Mouse (Mus musculus): ENCODE measurements around the gene Dtx2. TPM values are rescaled to one million over a fixed set of nuclear protein-coding genes. Genes with fewer than 3 reads are reported as not detected.

The Dtx2 gene
- total and polyA plus RNA-seq, 2 experiments from 2014 or later, result 14.6 to 27.4 TPM

DNA sequence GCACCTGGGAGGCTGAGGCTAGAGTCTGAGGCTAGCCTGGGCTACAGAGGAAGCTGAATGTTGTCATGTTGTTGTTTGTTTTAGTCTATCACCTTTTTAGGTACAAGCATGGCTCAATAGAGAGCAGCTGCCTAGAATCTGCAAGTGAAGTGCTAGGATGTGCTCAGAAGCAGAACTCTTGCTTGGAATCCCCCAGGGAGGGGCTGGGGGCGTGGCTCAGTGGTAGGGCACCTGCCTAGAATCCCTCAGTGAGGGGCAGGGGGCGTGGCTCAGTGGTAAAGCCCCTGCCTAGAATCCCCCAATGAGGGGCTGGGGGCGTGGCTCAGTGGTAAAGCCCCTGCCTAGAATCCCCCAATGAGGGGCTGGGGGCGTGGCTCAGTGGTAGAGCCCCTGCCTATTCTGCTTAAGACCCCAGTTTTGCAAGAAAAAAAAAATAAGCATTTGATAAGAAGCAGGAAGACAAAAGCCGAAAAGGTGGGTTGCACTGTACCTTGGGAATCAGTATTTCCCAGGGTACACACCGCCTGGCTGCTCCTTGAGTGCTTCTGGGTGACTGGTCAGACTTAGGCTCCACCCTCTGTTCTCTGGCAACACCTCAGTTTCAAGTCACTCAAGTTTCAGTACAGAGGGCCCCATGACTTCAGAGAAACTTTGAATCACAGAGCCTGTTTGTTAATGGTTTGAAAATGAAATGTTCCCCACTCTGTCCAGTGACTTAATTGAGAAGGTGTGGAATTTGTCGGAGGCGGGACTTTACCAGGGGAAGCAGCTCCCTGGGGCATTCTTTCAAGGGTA is 58.5 kb downstream of the Dtx2 start:
- Histone ChIP-seq H3K27me3 (ENCODE audit: control insufficient read depth, insufficient read depth, low read length) (peaks cover 3% of the 10 kb centered on the region; the same call in 1 of the 2 replicates), H3K4me2 (ENCODE audit: low read depth, low read length) (no peak overlapping the region), H3K4me1 (ENCODE audit: control insufficient read depth, insufficient read depth) (peaks cover 7% of the 10 kb centered on the region; the same call in 1 of the 2 replicates), H3K9ac (replicated peaks; ENCODE audit: low read depth, low read length) (no peak overlapping the region), H3K4me3 (ENCODE audit: low read depth, low read length) (no peak overlapping the region), H3K36me3 (replicated peaks; ENCODE audit: control insufficient read depth, insufficient read depth, low read length) (no peaks in the 10 kb centered on the region), H3K27ac (ENCODE audit: low read depth) (no peak overlapping the region), H3K9me3 (replicated peaks; ENCODE audit: control insufficient read depth, low read length) (no peaks in the 10 kb centered on the region)
- TF ChIP-seq EP300 (IDR thresholded peaks at IDR 0.05; ENCODE audit: low read depth) (no peak), CTCF (IDR thresholded peaks at IDR 0.05; ENCODE audit: low read depth) (no peak)
- DNase-seq (ENCODE audit: low spot score) (no peak), ATAC-seq (ENCODE audit: insufficient read depth, low read depth) (no peak)
- WGBS, result 78% methylated on average over 8 of the region's 8 CpGs

GRCm38 (mm10) chr5:136054301-136055077 is 59.9 kb downstream of the Dtx2 start, which contains the start of gene Upk3bl:
Upk3bl (plus strand) TSS chr5:136054492.
- WGBS, result 88% methylated on average over 11 of the region's 11 CpGs

GRCm38 (mm10) chr5:136056062-136056461 is 61.5 kb downstream of the Dtx2 start:
- TF ChIP-seq EP300 (IDR thresholded peaks at IDR 0.05; ENCODE audit: low read depth), result no peak

More at GRCm38 (mm10) chr5:136054301-136055077, 59.9 kb downstream of the Dtx2 start, which contains the start of gene Upk3bl:
- no peak for ATAC-seq (ENCODE audit: insufficient read depth, low read depth)
- H3K4me2 ChIP-seq (ENCODE audit: low read depth, low read length), result no peak within 1 kb of the TSS
- H3K4me3 ChIP-seq (ENCODE audit: low read depth, low read length), result no peak within 1 kb of the TSS
- H3K27me3 ChIP-seq (ENCODE audit: control insufficient read depth, insufficient read depth, low read length), result peaks cover 6% of the 10 kb centered on the region; the same call in 1 of the 2 replicates
- no peaks in the 10 kb centered on the region for H3K9me3 ChIP-seq (replicated peaks; ENCODE audit: control insufficient read depth, low read length)
- H3K9ac ChIP-seq (replicated peaks; ENCODE audit: low read depth, low read length), result no peak within 1 kb of the TSS
- TF ChIP-seq EP300 (IDR thresholded peaks at IDR 0.05; ENCODE audit: low read depth), result no peak
- no peak for TF ChIP-seq CTCF (IDR thresholded peaks at IDR 0.05; ENCODE audit: low read depth)
- no peak within 1 kb of the TSS for H3K27ac ChIP-seq (ENCODE audit: low read depth)
- peaks cover 7% of the 10 kb centered on the region; the same call in 1 of the 2 replicates for H3K4me1 ChIP-seq (ENCODE audit: control insufficient read depth, insufficient read depth)
- DNase-seq (ENCODE audit: low spot score), result no peak
- no peaks in the 10 kb centered on the region for H3K36me3 ChIP-seq (replicated peaks; ENCODE audit: control insufficient read depth, insufficient read depth, low read length)

DNA sequence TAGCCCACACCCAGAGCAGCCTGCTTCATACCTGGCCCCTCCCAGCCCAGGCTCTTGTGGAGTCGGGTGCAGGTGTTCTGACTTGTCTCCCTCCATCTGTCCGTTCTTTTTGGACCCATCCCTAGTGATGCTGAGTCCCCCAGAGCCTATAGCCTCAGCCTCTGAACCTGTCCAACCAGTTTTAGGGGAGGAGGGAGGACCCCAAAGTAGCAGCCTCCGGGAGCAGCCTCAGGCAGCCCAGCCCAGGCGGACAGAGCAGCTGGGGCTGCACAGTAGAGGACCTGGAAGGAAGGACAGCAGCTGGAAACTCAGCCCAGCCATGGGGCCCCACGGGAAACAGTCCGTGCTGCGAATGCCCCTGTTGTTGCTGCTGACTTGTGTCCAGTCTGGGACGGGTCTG is 62.5 kb downstream of the Dtx2 start:
- TF ChIP-seq EP300 (IDR thresholded peaks at IDR 0.05; ENCODE audit: low read depth) (no peak), CTCF (IDR thresholded peaks at IDR 0.05; ENCODE audit: low read depth) (no peak)
- ATAC-seq (ENCODE audit: insufficient read depth, low read depth), result no peak
- no peaks in the 10 kb centered on the region for H3K9me3 ChIP-seq (replicated peaks; ENCODE audit: control insufficient read depth, low read length)
- no peak overlapping the region for H3K4me2 ChIP-seq (ENCODE audit: low read depth, low read length)
- H3K9ac ChIP-seq (replicated peaks; ENCODE audit: low read depth, low read length), result no peak overlapping the region
- H3K27ac ChIP-seq (ENCODE audit: low read depth), result no peak overlapping the region
- H3K27me3 ChIP-seq (ENCODE audit: control insufficient read depth, insufficient read depth, low read length), result peaks cover 13% of the 10 kb centered on the region; the same call in 1 of the 2 replicates
- no peak for DNase-seq (ENCODE audit: low spot score)
- H3K4me1 ChIP-seq (ENCODE audit: control insufficient read depth, insufficient read depth), result no peaks in the 10 kb centered on the region
- no peak overlapping the region for H3K4me3 ChIP-seq (ENCODE audit: low read depth, low read length)
- H3K36me3 ChIP-seq (replicated peaks; ENCODE audit: control insufficient read depth, insufficient read depth, low read length), result no peaks in the 10 kb centered on the region
- WGBS, result 26% methylated on average over 8 of the region's 8 CpGs

More at GRCm38 (mm10) chr5:136056062-136056461, 61.5 kb downstream of the Dtx2 start:
- DNase-seq (ENCODE audit: low spot score), result no peak
- H3K27me3 ChIP-seq (ENCODE audit: control insufficient read depth, insufficient read depth, low read length), result peaks cover 10% of the 10 kb centered on the region; the same call in 1 of the 2 replicates
- ATAC-seq (ENCODE audit: insufficient read depth, low read depth), result no peak
- H3K27ac ChIP-seq (ENCODE audit: low read depth), result no peak overlapping the region
- H3K9me3 ChIP-seq (replicated peaks; ENCODE audit: control insufficient read depth, low read length), result no peaks in the 10 kb centered on the region
- no peak overlapping the region for H3K4me2 ChIP-seq (ENCODE audit: low read depth, low read length)
- no peak overlapping the region for H3K4me3 ChIP-seq (ENCODE audit: low read depth, low read length)
- H3K9ac ChIP-seq (replicated peaks; ENCODE audit: low read depth, low read length), result no peak overlapping the region
- 38% methylated on average over 4 of the region's 4 CpGs for WGBS
- H3K4me1 ChIP-seq (ENCODE audit: control insufficient read depth, insufficient read depth), result peaks cover 7% of the 10 kb centered on the region; the same call in 1 of the 2 replicates
- no peaks in the 10 kb centered on the region for H3K36me3 ChIP-seq (replicated peaks; ENCODE audit: control insufficient read depth, insufficient read depth, low read length)

DNA sequence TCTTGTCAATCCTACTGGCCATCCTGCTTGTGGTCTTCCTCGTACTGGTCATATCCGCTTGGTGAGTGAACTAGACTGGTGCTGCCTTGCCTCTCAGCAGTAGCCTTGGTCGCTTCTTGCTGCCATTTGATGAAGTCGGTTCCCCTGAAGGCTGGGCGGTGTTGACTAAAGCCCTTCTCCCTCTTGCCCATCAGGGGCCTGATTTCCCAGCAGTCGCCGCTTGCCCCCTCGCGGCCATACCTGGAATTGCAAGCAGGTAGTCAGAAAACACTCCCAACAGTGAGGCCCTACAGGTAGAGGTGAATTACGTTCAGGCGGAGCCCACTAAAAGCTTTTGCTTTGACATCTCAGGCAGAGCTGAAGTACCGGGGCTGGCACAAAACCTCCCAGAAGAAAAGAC is 67.0 kb downstream of the Dtx2 start:
- no peak overlapping the region for H3K4me3 ChIP-seq (ENCODE audit: low read depth, low read length)
- no peak overlapping the region for H3K27ac ChIP-seq (ENCODE audit: low read depth)
- no peaks in the 10 kb centered on the region for H3K4me1 ChIP-seq (ENCODE audit: control insufficient read depth, insufficient read depth)
- no peak for ATAC-seq (ENCODE audit: insufficient read depth, low read depth)
- H3K36me3 ChIP-seq (replicated peaks; ENCODE audit: control insufficient read depth, insufficient read depth, low read length), result no peaks in the 10 kb centered on the region
- peak; percentile 37 for DNase-seq (ENCODE audit: low spot score)
- TF ChIP-seq EP300 (IDR thresholded peaks at IDR 0.05; ENCODE audit: low read depth) (no peak), CTCF (IDR thresholded peaks at IDR 0.05; ENCODE audit: low read depth) (peak; percentile 97)
- WGBS, result 11% methylated on average over 12 of the region's 12 CpGs
- H3K9me3 ChIP-seq (replicated peaks; ENCODE audit: control insufficient read depth, low read length), result no peaks in the 10 kb centered on the region
- peaks cover 13% of the 10 kb centered on the region; the same call in 1 of the 2 replicates for H3K27me3 ChIP-seq (ENCODE audit: control insufficient read depth, insufficient read depth, low read length)
- no peak overlapping the region for H3K4me2 ChIP-seq (ENCODE audit: low read depth, low read length)
- H3K9ac ChIP-seq (replicated peaks; ENCODE audit: low read depth, low read length), result no peak overlapping the region
